Mouse (Mus musculus) cortical plate, adult 2 months (tissue): ENCODE measurements at regions not wholly inside any gene's neighbourhood (a gene's known extent, or its start where the extent isn't known, plus 50 kb on each side); places are given as distances from the start of the nearest gene placed in this dataset.

Experiments used
- CTCF ChIP-seq: fragments of 200-500 bp; IDR thresholded peaks from 2 replicates; pipeline ENCODE4 v1.5.1; 2011; ENCODE audit warnings: mild to moderate bottlenecking, control low read depth, low read length; ENCODE audit not compliant: insufficient read depth; ENCODE audit errors: extremely low read depth
- POLR2A ChIP-seq: fragments of 200-500 bp; IDR thresholded peaks from 2 replicates; pipeline ENCODE4 v1.6.1; 2011; ENCODE audit warnings: mild to moderate bottlenecking, low read length, control low read depth; ENCODE audit not compliant: insufficient read depth; ENCODE audit errors: extremely low read depth

DNA sequence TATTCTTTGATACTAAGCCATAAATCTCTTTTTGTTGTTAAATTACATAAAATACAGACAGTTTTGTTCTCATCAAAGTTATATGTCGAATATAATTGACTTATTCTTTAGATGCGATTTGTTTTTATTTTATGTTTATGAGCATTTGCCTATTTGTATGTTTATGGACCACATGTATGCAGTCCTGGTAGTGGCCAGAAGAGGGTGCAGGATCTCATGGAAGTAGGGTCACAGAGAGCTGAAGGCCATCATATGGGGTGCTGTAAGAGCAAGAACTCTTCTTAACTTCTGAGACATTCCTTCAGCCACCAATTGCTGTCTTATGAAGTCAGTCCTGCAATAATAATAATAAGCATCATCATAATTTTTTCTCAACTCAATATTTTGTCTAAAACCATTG lies 143.2 kb upstream of the Nudt12 start:
- TF ChIP-seq CTCF = no peak
- no peak for TF ChIP-seq POLR2A
